Mouse (Mus musculus): ENCODE data around the gene C3.
A peak's percentile ranks its signal among the peaks of the same experiment; 100 is the strongest.

Gene C3

DNA sequence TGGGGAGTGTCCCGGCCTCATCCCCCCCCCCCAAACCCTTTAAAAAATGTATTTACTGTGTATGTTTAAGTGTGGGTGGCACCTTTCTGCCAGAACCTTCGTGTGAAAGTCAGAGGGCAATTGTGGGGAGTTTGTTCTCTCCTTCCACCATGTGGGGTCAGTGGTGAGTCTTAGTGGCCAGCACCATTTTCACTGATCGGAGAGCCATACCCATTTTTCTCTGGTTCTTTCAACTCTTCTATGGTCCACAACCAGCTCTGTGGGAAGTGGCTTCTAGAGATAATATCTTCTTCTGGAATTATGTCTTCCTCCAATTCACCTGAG lies 8.1 kb downstream of the C3 start:
- DNase-seq (ENCODE audit: low spot score): no peak

DNA sequence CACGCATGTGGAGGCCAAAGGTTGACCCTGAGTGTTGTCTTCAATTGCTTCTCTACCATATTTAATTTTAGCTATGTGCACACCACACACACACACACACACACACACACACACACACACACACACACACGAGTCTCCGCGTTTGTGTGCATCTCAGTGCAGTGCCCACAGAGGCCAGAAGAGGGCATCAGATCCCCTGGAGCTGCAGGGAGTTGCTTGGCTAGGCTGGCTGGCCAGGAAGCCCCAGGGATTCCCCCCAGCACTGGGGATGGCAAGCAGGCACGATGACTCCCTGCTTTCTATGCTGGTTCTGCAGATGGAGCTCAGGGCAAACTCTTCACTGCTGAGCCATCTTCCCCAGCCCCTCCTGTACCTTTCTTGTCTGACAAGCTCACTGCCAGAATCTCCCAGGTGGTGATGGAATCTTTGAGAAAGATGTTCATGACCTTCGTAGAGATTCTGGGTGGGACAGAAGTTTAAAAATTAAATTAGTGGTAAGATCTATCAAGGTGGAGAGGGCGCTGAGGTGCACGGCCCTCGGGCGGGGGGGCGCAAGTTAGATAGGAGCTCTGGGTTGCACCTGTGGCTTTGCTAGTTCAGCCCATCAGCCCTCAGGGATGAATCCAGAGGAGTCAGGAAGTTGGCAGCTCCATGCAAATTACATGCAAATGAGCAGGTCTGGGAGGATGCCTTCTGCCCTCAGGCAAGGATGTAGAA lies 8.6 kb downstream of the C3 start:
- peak; percentile 72 for DNase-seq (ENCODE audit: low spot score)

DNA sequence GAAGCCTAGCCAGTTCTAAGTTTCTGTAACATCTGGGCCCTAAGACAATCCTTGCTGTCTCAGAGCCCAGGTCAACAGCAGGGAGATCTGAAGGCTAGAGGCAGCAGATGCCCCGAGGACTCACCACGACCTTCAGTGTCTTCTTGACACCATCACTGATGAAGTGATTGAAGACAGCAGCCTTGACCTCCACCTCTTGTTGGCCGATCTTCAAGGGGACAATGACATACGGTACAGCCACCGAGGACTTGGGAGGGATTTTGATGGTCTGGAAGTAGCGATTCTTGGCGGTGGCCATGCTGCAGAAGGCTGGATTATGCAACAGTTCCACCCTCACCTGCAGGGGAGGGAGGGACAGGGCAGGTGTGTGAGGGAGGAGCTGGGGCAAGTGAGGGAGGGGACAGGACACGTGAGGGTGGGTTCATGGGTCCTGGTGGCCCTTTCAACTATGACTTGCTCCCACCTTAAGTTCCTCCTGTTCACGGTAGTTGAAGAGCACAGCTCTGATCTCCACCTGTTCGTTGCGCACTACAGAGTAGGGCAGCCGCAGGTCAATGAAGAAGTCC lies 9.5 kb downstream of the C3 start:
- DNase-seq (ENCODE audit: low spot score): no peak

DNA sequence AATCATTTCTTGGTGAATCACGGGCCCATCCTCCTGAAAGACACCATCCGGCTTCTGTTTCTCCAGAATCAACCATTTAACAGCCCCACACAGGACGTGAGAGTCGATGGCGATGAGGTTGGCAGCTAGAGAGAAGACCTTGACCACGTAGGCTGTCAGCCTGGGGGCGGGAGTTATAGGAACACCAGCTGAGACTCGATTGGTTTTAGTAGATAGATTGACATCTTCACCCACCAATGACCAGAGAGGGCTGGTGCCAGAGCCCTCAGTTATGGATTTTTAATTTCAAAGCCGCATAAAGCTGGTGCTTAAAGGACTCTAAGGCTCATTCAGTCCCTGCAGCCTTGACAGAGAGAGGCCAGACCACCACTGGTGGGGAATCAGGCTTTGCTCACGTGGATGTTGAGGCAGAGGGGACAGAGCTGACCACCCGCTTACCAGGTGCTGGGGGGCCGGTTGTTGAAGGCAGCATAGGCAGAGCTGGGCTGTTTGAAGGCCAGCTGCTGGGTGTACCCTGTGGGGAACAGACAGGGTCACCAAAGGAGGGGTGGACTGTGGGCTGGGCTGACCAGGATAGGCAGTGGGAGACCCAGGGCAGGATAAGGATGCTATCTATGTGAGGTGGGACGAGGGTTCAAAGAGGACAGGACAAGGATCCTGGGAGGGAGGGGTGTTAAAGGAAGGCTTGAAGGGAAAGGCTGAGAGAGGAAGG lies 13.1 kb downstream of the C3 start:
- DNase-seq (ENCODE audit: low spot score): no peak

DNA sequence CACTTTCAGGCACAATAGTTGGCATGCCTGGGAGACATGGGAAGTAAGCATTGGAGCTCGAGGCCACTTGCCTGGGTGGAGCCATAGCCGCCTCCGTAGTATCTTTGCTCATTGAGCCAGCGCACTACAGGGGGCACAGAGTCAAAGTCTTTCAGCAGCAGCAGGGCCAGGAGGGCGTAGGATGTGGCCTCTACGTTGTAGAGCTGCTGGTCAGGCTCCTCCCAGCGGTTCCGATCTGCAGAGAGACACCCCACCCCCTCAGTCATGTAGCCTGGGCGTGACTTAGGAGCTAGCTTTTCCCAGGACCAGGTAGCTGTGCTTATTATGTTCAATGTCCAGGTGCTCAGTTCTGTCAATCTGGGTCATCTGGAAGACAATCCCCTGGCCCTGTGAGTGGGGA lies 16.4 kb downstream of the C3 start:
- no peak for DNase-seq (ENCODE audit: low spot score)

DNA sequence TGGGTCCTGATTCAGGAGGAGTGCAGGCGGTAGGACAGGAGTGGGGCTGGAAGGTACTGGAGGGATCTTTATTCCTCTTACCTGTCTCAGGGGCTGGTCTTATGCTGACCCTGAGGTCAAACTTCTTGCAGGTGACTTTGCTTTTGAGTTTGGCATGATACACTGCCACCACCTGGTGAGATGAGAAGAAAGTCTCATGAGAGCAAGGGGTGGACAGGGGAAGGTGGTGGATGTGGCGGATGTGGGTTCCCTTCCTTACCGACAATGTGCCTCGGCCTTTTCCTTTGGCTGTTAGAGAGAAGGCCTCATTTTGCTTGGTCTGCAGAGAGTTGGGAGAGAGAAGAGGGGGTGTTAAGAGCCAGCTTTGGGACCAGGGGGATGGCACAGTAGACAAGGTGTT lies 18.6 kb downstream of the C3 start:
- no peak for DNase-seq (ENCODE audit: low spot score)

DNA sequence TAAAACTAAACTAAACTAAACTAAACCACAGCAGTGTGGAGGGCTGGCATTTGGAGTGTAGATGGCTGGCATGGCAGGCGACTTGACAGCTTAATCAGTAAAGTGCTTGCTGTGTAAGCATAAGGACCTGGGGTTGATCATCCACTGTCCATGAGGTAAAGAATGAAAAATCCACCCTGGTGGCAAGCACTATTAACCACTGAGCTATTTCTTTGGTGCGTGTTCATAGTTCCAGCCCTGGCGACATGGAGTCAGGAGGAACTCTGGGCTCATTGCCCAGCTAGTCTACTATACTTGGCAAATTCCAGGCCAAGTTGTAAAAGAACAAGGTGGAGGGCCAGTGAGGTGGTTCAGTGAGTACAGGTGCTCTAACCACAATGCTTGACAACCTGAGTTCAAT lies 20.0 kb downstream of the C3 start:
- DNase-seq (ENCODE audit: low spot score): no peak

DNA sequence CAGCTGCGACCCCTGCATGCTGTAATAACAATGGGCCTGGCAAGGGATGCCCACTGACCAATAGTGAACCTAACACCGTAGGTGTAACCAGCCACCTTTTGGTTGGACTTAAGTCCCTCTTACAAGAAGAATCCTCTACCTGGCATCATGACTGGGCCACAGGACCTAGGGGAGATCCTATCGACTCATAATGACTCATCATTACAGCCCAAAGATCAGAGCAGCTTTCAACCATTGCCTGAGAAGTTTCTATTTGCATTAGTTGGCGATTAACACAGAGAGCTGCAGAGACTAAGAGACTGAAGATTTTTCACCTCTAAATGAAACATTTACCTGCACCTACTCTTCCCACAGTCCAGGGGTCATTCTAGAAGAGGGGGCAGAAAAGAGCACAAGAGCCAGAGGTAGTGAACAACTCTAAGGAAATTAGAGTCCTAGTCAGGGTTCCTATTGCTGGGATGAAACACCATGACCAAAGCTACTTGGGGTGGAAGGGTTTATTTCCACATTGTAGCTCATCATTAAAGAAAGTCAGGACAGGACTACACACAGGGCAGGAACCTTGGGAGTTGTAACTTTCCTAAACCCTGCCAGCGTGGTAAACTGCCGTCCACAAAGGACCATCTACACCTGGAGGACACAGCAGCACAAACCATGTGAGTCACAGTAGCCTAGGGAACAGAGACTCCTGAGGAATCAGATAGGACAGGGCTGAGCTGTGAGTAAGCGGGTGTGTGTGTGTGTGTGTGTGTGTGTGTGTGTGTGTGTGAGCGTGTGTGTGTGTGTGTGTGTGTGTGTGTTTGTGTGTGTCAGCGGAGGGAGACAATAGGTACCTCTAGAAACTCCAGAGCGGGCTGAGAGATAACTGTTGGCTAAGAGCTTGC lies 25.9 kb downstream of the C3 start:
- no peak for DNase-seq (ENCODE audit: low spot score)

DNA sequence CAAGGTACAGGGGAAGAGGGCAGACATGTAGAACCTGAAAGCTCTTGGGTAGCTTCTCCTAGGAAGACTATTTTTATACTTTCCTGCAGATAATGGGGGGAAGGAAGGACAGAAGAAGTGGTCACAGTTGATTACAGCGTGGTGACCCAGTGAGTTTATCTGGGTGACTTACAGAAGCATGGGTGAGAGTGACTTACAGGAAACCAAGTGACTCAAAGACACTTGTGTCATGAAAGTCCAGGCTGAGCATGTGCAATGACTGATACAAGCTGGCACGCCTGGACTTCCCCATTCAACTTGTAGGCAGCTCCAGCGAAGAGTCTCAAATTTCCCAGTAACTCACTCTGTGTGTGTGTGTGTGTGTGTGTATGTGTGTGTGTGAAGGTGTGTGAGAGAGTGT lies 29.7 kb downstream of the C3 start:
- DNase-seq (ENCODE audit: low spot score): no peak

DNA sequence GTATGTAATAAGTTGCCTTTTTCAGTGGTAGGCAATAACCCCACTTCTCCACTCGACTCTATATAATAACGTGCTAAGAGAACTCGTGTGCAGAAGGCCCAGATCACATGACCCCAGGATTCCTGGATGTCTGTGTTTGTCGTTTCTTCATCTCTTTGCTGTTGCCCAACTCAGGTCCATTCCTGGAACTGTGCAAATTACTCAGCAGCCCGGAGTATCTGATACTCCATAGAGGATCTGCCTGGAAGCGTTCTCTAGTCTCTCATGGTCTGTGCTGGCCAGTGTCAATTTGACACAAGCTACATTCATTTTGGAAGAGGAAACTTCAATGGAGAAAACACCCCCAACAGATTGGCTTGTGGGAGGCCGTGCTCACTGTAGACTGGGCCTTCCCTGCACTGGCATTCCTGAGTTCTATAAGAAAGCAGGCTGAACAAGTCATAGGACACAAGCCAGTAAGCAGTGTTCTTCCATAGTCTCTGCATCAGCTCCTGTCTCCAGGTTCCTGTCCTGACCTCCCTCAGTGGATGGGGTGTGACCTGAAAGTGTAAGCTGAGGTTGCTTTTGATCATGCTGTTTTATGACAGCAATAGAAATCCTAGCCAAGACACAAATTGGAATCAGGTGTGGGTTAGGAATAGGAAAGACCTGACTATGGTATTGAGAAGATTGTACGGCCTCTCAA lies 32.5 kb downstream of the C3 start:
- DNase-seq (ENCODE audit: low spot score): no peak

DNA sequence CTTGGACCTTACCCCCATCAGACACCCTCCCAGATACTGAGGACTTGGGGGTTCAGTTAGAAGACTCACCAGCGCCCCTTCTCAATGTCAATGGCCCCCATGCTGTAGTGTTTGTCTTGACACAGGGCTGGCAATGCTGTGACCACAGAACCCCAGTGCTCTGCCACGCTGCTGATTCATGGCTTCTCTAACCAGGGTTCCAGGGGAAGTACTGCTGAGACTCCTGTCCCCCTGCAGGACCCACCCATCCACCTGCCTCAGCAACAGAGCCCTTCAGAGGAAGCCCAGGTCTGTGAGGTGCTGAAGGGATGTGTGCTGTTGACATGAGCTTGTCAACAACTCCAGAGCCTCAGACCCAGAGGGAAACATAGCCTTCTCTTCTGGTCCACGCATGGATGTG lies 33.2 kb downstream of the C3 start:
- no peak for DNase-seq (ENCODE audit: low spot score)

DNA sequence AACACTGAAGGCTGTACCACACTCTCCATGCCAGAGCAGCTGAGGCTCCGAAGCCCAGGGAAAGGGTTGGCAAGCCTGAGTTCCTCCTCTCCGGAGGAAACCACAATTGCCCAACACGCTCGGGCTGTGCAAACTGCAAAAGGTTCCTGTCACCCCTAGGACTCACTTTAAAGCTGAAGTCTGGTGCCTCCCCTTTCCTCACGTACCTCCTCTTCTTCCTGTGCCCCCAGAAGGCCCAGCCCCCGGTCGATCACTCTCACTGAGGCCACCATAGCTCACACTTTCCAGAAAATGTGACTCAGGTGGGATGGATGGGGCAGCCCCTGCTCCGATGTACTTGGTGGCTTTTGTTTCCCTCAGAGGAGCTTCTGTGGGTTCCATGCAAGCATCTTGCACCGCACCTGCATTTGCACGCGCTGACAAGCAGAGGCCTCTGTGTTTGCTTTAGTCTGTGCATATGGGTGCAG lies 33.9 kb downstream of the C3 start, which contains the start of gene Tnfsf14:
Gene Tnfsf14 (minus strand): TSS at position 137 of the 467 bp plus-strand sequence.
- no peak for DNase-seq (ENCODE audit: low spot score)

DNA sequence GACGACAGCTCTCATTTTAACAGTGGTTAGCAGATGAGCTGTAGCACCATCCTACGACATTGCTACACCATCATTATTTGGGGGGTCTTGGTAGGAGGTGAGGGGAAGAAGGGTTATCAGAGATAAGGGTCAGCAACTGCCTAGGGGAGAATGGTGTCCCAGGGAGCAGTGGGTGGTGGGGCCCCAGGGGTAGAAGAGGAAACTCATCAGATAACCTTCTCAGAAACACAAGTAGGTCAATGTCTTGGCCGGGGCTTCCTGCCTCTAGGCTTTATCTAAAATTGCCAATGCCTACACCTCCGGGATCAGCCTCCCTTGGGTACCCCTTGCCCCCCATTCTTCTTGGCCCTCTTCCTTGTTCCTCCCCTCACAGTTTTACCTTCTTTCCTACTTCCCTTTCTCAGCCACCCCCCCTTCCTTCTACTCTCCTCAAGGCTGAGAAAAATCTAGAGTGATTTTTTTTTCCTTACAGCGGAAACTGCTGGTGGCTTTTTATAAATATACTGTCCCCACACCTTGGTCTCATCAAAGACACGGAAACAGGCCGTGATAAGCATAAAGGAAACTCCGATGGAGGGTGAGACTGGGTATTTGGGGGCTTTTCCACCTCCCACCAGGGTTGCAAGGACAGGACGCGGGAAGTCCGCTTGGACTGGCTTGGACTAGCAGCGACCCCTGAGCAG lies 39.3 kb downstream of the C3 start:
- DNase-seq (ENCODE audit: low spot score): no peak

DNA sequence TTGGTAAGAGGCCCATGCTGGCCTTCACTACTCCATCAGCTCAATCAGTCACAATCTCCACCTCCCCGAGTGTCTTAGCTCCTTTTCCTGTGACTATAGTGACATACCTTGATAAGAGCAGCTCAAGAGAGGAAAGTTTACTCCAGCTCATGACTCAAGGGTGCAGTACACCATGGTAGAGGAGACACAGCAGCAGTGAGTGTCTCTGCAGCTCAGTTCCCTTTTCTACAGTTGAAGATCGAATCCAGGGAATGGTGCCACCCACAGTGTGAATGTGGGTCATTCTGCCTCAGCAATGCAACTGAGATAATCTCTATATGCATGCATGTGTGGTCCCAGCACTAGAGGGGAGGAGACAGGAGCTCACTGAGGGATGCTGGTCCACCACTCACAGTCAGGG lies 42.3 kb downstream of the C3 start:
- DNase-seq (ENCODE audit: low spot score): no peak

DNA sequence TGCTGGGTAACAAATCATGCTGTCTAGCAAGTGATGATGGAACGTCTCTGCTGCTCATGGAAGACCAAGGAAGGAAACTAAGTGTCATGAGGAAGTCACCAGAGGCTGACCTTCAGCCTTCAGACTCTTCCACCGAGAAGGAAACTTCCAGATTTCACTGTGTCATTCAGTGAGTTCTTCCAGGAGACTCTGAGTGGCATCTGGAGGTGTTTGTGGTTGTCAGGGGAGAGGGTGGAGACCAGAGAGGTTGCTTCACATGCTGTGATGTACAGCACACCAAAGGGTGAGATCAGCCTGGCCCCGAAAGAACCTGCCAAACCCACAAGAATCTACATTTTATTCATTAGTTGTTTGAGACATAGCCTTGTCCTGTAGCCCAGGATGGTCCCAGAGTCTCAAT lies 45.1 kb downstream of the C3 start:
- no peak for DNase-seq (ENCODE audit: low spot score)

DNA sequence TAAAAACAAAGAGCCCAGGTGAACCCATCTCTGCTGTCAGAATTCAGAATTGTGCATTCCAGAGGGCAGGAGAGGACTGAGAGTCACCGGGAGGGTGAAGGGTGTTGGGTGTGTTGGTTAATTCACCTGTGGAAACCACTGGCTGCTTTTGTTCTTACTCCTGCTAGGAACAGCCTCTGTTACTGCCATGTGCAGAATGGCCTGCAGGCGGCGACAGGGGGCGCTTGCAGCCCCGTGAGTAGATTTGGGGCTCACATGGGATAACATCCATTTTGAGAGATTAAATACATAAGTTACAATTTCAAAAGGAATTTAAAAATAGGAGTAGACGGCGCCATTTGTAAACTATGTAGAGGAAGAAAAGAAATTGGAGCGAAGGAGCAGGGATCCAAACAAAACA lies 47.6 kb downstream of the C3 start:
- no peak for DNase-seq (ENCODE audit: low spot score)

DNA sequence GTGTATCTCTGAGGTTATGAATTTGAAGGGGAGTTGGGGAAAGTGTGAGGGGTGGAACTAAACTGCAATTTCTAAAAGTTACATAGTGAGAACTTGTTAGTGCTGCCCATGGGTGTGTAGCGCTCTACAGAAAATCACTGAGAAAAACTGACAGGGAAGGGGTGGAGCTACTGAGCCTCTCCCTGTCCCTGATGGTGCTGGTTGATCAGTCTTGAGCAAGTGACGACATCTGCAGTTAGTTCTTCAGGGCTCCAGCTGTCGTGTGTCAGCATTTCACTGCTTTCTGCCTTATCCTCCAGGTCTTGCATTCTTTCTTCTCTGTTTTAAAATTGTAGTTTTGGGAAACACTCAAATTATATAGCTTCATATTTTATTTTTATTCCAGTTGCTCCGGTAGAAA lies 54.6 kb downstream of the C3 start:
- DNase-seq (ENCODE audit: low spot score): no peak

DNA sequence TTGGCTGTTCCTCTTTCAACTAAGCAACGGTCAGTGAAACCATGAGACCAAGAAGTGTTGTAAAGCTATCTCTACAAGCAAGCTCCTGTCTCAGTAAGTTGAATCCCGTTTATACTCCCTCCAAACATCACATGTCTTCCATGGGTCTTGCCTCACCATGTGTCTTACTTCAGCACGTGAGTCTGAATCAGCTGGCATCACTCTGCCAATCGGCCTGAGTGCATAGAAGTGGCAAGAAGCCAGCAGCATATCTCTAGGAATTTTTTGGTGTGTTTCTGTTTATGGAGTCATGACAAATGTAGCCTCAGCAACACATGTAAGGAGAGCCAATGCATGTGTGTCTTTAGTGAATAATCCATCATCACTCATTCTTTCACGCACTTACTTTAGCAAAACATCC lies 55.6 kb downstream of the C3 start:
- no peak for DNase-seq (ENCODE audit: low spot score)

DNA sequence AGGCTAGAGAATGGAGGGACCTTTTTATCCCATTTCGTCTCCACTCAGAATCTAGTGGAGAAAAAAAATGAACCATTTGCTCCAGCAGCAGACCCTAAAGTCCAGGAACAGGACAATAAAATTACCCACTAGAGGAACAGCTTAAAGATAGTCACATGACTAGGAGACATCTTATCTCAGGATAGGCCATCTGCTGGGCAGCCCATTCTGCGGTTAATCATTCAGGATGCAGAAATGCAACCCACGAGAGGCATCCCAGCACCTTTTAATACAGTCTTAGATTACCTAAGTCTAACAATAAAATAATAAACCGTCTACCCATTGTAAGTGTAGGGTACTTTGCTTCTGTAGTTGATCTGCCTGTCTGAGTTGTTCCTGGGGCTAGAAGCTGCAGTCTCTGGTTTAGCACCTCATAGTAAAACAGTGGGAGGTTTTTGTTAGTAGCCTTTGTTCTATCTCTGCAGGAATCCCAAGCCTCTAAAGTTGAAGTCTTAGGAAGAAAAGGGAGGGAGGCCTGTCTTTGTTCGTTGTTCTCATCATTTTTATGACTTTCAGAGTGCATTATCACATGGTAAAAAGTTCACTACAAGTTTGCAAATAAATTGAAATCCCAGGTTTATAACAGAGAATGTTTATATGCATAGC lies 57.2 kb downstream of the C3 start:
- no peak for DNase-seq (ENCODE audit: low spot score)

DNA sequence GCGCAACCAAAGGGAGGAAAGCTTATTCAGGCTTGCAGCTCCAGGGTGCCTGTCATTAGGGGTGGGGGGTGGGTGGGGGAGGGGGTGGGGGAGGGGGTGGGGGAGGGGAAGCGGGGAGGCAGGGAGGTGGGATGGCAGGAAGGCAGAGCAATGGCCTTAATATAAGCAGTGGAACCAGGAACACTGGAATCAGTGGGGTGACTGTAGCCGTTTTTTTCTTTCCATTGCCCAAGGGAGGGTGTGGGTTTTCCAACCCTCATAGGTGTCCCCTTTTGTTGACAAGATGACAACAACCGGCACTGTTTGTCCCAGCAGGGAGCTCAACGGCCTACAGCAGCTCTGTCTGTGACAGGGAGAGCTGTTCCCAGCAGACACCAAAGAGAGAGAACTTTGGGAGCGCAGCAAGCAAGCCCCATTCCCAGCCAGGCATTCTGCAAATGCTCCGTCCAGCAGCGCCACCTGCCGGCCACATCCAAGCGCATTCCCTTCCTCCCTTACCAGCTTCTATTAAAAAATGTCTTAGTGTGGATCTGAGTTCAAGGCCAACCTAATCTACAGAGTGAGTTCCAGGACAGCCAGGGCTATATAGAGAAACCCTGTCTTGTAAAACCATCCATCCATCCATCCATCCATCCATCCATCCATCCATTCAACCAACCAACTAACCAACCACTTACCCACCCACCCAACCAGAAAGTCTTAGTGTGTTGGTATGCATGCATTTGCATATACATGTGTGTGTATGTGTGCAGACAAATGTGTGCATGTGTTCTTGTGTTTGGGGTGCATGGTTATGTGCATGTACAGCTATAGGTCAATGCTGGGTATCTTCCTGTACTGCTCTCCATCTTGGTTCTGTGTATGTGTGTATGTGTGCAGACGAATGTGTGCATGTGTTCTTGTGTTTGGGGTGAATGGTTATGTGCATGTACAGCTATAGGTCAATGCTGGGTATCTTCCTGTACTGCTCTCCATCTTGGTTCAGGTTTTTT lies 60.8 kb downstream of the C3 start:
- DNase-seq (ENCODE audit: low spot score): peak; percentile 84
